Mouse (Mus musculus): ENCODE results near the gene Gm49366. TPM values are rescaled to one million over a fixed set of nuclear protein-coding genes. Genes with fewer than 3 reads are reported as not detected.

Gene Gm49366
- not detected for polyA plus RNA-seq (2014; fragmentation: Illumina TruSeq; extraction: RNeasy Lipid Tissue Mini Kit (QIAGEN cat#74804); ENCODE audit: low replicate concordance)

GRCm38 (mm10) chr12:84038691-84039111 lies at the start of gene Gm49366:
TSS of gene Gm49366 (plus strand) at chr12:84038935.

GRCm38 (mm10) chr12:84009171-84009965 lies 29.4 kb upstream of the Gm49366 start, which contains the start of gene Acot1:
TSS of gene Acot1 (plus strand) at chr12:84009490.

GRCm38 (mm10) chr12:84038241-84038640 lies 494 bp upstream of the Gm49366 start, which contains the start of gene Acot4:
TSS of gene Acot4 (plus strand) at chr12:84038379.

GRCm38 (mm10) chr12:84051937-84052474 lies 13.3 kb downstream of the Gm49366 start, which contains the start of gene Acot3:
TSS of gene Acot3 (plus strand) at chr12:84052144.

GRCm38 (mm10) chr12:84068986-84069385 lies 30.3 kb downstream of the Gm49366 start, which contains the start of gene Acot5:
TSS of gene Acot5 (plus strand) at chr12:84069325.

GRCm38 (mm10) chr12:84100604-84101492 lies 62.1 kb downstream of the Gm49366 start, which contains the start of gene Acot6:
TSS of gene Acot6 (plus strand) at chr12:84100654.

Other genes starting within 250 kb of the Gm49366 start
- 56.8 TPM for gene Numb, start 117.0 kb upstream of the Gm49366 start, polyA plus RNA-seq (2014; fragmentation: Illumina TruSeq; extraction: RNeasy Lipid Tissue Mini Kit (QIAGEN cat#74804); ENCODE audit: low replicate concordance)
- gene Riox1, start 88.3 kb upstream of the Gm49366 start, polyA plus RNA-seq (2014; fragmentation: Illumina TruSeq; extraction: RNeasy Lipid Tissue Mini Kit (QIAGEN cat#74804); ENCODE audit: low replicate concordance) = 1.1 TPM
- not detected for gene Heatr4, start 54.1 kb upstream of the Gm49366 start, polyA plus RNA-seq (2014; fragmentation: Illumina TruSeq; extraction: RNeasy Lipid Tissue Mini Kit (QIAGEN cat#74804); ENCODE audit: low replicate concordance)
- 1.2 TPM for gene Acot2, start 51.1 kb upstream of the Gm49366 start, polyA plus RNA-seq (2014; fragmentation: Illumina TruSeq; extraction: RNeasy Lipid Tissue Mini Kit (QIAGEN cat#74804); ENCODE audit: low replicate concordance)
- 9.7 TPM for gene Acot1, start 29.4 kb upstream of the Gm49366 start, polyA plus RNA-seq (2014; fragmentation: Illumina TruSeq; extraction: RNeasy Lipid Tissue Mini Kit (QIAGEN cat#74804); ENCODE audit: low replicate concordance)
- gene Acot4, start 556 bp upstream of the Gm49366 start, polyA plus RNA-seq (2014; fragmentation: Illumina TruSeq; extraction: RNeasy Lipid Tissue Mini Kit (QIAGEN cat#74804); ENCODE audit: low replicate concordance) = 45.4 TPM
- 0.45 TPM for gene Acot3, start 13.2 kb downstream of the Gm49366 start, polyA plus RNA-seq (2014; fragmentation: Illumina TruSeq; extraction: RNeasy Lipid Tissue Mini Kit (QIAGEN cat#74804); ENCODE audit: low replicate concordance)
- not detected for gene Acot5, start 30.4 kb downstream of the Gm49366 start, polyA plus RNA-seq (2014; fragmentation: Illumina TruSeq; extraction: RNeasy Lipid Tissue Mini Kit (QIAGEN cat#74804); ENCODE audit: low replicate concordance)
- 6.0 TPM for gene Acot6, start 61.7 kb downstream of the Gm49366 start, polyA plus RNA-seq (2014; fragmentation: Illumina TruSeq; extraction: RNeasy Lipid Tissue Mini Kit (QIAGEN cat#74804); ENCODE audit: low replicate concordance)
- 6.5 TPM for gene Dnal1, start 75.4 kb downstream of the Gm49366 start, polyA plus RNA-seq (2014; fragmentation: Illumina TruSeq; extraction: RNeasy Lipid Tissue Mini Kit (QIAGEN cat#74804); ENCODE audit: low replicate concordance)
- not detected for gene Pnma1, start 109.6 kb downstream of the Gm49366 start, polyA plus RNA-seq (2014; fragmentation: Illumina TruSeq; extraction: RNeasy Lipid Tissue Mini Kit (QIAGEN cat#74804); ENCODE audit: low replicate concordance)
- gene Elmsan1, start 179.9 kb downstream of the Gm49366 start, polyA plus RNA-seq (2014; fragmentation: Illumina TruSeq; extraction: RNeasy Lipid Tissue Mini Kit (QIAGEN cat#74804); ENCODE audit: low replicate concordance) = 9.1 TPM
- gene Ptgr2, start 246.3 kb downstream of the Gm49366 start, polyA plus RNA-seq (2014; fragmentation: Illumina TruSeq; extraction: RNeasy Lipid Tissue Mini Kit (QIAGEN cat#74804); ENCODE audit: low replicate concordance) = 119 TPM